Mouse (Mus musculus): ENCODE measurements around the gene Nat8f1. TPM values are rescaled to one million over a fixed set of nuclear protein-coding genes. Genes with fewer than 3 reads are reported as not detected.
"Not testable (repeated sequence)": the region's sequence is repeated elsewhere in the genome, so short reads cannot be mapped to it uniquely, and the experiment has no call there.

Gene Nat8f1
- total RNA-seq, 2 experiments from 2014 or later, result 2.0 to 3.9 TPM

DNA sequence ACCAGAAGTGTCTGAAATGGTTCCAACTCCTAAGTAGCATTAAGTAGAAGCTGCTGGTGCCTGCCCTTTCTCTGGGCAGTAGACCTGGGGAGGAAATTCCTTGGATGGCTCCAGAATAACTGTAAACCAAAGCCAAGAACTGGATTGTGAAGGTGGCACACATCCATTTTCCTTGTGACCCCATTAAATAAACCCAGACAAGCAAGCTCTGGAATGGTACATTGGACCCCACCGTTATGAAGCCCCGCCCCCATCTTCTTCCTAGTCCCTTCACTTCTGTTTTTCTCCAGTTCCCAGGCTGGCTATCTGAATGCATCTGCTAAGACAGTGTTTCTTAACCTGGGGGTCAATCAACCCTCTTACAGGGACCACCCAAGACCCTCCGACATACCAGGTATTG is 3.9 kb downstream of the Nat8f1 start, which contains the start of gene Tprkb:
TSS of gene Tprkb (plus strand) at position 279 of the 400 bp plus-strand sequence.
- intact Hi-C loops (cut with DNase I), result loop anchor here (10.0 kb wide), 1 partner anchor 457 kb away; the partner anchor contains the start of genes Cct7 and Pradc1
- DNase-seq (ENCODE audit: low spot score), result no peak

DNA sequence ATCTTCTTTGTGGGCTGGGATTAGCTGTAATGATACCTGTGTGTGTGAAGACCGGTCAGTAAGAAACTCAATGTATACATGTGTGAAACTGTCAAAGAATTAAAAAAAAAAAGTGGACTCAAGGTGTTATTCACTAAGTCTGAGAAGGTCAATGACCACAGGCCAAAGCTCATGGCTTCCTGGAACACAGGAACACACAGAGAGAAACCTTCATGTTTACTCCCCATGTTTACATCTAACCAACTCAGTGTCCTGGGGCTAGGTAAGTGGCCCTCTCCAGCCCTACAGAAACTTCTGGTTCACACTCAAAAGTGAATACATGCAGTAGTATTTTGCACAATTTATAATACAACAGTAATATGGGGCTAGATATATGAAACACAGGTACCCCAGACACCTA is 5.8 kb downstream of the Nat8f1 start:
- intact Hi-C loops (cut with DNase I), result loop anchor here (10.0 kb wide), 3 partner anchors 255 to 455 kb away; partner anchors contain the start of genes Alms1, Cct7 and Pradc1
- no peak for DNase-seq (ENCODE audit: low spot score)

GRCm38 (mm10) chr6:85908341-85908740 is 7.1 kb downstream of the Nat8f1 start:
- intact Hi-C loops (cut with DNase I), result loop anchor here (10.0 kb wide), 2 partner anchors 254 to 324 kb away; partner anchors contain the start of gene Alms1
- no peak for DNase-seq (ENCODE audit: low spot score)

- intact Hi-C loops (cut with DNase I), result loop anchor here (10.0 kb wide), 2 partner anchors 252 to 322 kb away; partner anchors contain the start of gene Alms1
- peak; percentile 31 for DNase-seq (ENCODE audit: low spot score)
These were observed 8.6 kb downstream of the Nat8f1 start for GRCm38 (mm10) chr6:85906911-85907351.

- peak; percentile 48 for DNase-seq (ENCODE audit: low spot score)
- intact Hi-C loops (cut with DNase I), result loop anchor here (10.0 kb wide), 2 partner anchors 250 to 320 kb away; partner anchors contain the start of gene Alms1
These were observed 10.8 kb downstream of the Nat8f1 start, which contains the start of gene Nat8f4 for GRCm38 (mm10) chr6:85904642-85905061. Gene Nat8f4 (minus strand): TSS chr6:85904884.

GRCm38 (mm10) chr6:85902303-85902702 is 13.2 kb downstream of the Nat8f1 start:
- no peak for DNase-seq (ENCODE audit: low spot score)
- intact Hi-C loops (cut with DNase I), result loop anchor here (10.0 kb wide), 2 partner anchors 248 to 318 kb away; partner anchors contain the start of gene Alms1

- intact Hi-C loops (cut with DNase I); DNase-seq (ENCODE audit: low spot score): not testable (repeated sequence)
These were observed 16.7 kb downstream of the Nat8f1 start for GRCm38 (mm10) chr6:85898596-85899475.

DNA sequence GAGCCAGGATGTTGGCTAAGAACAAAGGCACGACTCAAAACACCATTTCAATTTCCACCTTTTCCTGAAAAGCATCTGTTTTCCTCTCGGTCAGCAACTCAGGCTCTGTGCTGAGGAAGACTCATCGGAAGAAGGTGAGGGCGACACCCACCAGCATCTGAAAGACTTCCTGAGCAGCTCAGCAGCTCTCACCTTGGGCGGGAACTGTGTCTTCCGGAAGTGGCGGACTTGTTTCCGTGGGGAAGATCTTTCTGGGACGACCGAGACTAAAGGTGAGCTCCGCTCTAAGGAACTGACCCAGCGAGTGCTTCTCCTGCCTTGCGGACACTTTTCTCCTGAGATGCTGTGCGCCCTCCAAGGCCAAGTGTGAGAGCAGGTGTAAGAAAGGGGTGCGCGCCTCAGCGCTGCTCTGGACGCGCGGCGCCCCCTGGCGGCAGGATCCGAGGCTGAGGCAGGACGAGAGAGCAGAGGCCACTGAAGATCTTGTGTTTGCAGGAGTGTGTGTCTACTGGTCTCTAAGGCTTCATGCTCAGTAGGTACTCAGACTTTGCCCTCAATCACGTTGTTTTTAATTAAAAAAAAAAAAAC is 20.3 kb downstream of the Nat8f1 start:
- intact Hi-C loops (cut with DNase I), result loop anchor here (2.0 kb wide), 1 partner anchor 56 kb away; no protein-coding TSS in a partner anchor
- DNase-seq (ENCODE audit: low spot score), result not testable (repeated sequence)

DNA sequence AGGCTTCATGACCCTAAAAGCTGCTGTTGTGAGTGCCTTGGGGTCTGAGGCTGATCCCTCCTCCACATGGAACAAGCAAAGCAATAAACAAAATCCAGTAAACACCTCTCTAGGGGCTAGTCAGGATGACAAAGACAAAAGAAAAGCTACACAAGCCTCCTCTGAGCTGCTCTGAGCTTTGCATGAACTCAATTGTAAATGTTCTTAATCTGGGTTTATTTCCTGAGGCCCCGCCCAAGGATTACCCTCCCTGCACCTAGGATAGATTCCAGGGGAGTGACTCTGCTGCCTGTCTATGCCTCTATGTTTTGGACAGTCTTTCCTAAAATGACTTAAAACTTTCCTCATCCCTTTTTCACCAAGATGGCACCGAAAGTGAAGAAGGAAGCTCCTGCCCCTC is 26.5 kb downstream of the Nat8f1 start:
- intact Hi-C loops (cut with DNase I), result no loop called here
- no peak for DNase-seq (ENCODE audit: low spot score)

- no peak for DNase-seq (ENCODE audit: low spot score)
- intact Hi-C loops (cut with DNase I), result no loop called here
These were observed 31.2 kb downstream of the Nat8f1 start for GRCm38 (mm10) chr6:85884311-85884710.

GRCm38 (mm10) chr6:85883246-85883645 is 32.2 kb downstream of the Nat8f1 start:
- intact Hi-C loops (cut with DNase I); DNase-seq (ENCODE audit: low spot score): not testable (repeated sequence)

- intact Hi-C loops (cut with DNase I); DNase-seq (ENCODE audit: low spot score): not testable (repeated sequence)
These were observed 46.5 kb downstream of the Nat8f1 start, which contains the start of gene Nat8f2 for GRCm38 (mm10) chr6:85869006-85869405. Gene Nat8f2 (minus strand): TSS chr6:85869158.

DNA sequence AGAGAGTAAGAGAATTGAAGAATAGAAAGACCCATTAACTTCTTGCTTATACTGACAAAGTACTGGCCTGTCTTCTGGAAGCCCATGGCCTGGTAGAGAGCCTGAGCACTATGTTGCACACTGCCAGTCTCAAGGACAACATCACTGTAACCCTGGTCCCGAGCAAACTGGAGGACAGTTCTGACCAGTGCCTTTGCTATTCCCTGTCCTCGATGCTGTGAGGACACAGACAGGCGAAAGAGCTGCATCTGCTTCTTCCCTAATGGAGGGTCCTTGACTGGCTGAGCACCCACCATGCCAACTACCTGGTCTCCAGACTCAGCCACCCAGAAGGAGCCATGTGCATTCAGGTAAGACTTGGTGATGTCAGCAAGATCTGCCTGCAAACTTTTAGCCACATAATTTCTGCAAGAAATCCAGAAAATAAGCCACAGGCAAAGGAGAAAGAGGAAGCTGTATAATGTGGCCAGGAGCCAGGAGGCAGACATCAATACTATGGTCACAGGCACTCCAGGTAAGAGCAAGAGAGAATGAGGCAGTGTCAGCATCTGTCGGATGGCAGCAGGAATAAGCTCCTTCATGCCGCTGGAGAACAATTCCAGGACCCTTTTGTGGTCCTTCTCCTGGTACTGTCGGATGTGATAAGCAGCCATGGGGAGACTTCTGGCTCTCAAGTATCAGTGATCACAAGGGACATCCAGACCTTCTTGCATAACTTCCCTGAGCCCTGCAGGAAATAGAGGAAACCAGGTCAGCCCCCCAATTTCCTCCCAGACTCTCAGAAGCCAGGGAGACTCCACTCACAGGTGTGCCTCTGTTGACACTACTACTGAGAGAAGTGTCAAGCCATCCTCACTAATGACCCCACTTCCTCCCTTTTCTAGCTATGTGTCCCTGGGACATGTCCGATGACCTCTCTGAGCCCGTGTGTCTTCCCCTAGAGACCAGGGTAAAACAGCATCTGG is 47.5 kb downstream of the Nat8f1 start:
- intact Hi-C loops (cut with DNase I), result no loop called here
- no peak for DNase-seq (ENCODE audit: low spot score)

GRCm38 (mm10) chr6:85866995-85867394 is 48.5 kb downstream of the Nat8f1 start:
- intact Hi-C loops (cut with DNase I), result not testable (repeated sequence)

GRCm38 (mm10) chr6:85866166-85866565 is 49.3 kb downstream of the Nat8f1 start:
- DNase-seq (ENCODE audit: low spot score); intact Hi-C loops (cut with DNase I): not testable (repeated sequence)

More at GRCm38 (mm10) chr6:85866995-85867394, 48.5 kb downstream of the Nat8f1 start:
- DNase-seq (ENCODE audit: low spot score), result not testable (repeated sequence)

DNA sequence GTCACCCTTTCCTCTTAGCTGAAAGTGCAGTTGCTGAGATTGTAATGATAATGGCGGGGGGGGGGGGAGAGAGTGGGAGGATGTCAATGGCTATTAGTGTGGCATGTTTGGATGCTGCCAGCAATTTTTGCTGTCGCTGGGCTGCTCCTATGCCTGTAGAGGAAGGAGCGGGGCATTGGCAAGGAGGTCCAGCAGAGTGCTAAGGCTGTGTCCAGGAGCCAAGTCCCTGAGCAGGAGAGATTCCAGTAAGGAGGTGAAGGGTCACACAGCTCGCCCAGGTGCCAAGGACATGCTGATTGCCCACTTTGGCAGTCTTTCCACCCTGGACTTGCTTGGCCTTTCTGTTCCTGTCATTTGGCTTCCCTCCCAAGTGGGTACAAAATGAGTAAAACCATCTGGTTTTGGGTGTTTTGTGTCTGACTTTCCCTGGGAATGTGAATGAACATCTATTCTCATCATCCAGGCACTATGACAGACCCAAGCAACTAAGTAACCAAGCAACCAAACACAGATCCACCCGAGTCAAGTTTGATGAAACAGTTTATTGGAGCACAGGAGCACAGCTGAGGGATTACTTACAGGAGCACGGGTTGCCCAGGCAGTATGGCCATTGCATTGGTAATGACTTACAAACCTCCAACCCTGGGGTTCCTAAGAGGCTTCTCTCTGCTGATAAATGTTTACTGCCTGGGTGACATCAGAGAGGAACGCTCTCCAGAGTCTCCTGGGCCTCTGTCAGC is 50.4 kb downstream of the Nat8f1 start:
- intact Hi-C loops (cut with DNase I); DNase-seq (ENCODE audit: low spot score): not testable (repeated sequence)

- intact Hi-C loops (cut with DNase I), result no loop called here
These were observed 51.6 kb downstream of the Nat8f1 start for GRCm38 (mm10) chr6:85863840-85864239.

GRCm38 (mm10) chr6:85863136-85863535 is 52.4 kb downstream of the Nat8f1 start:
- intact Hi-C loops (cut with DNase I), result no loop called here
- DNase-seq (ENCODE audit: low spot score), result no peak

More at GRCm38 (mm10) chr6:85863840-85864239, 51.6 kb downstream of the Nat8f1 start:
- no peak for DNase-seq (ENCODE audit: low spot score)

Measured in heart, postnatal 25 days (tissue).